Mouse (Mus musculus) small intestine, adult 2 months (tissue): ENCODE measurements around the gene Kif12.

ENCODE experiments used
- CTCF ChIP-seq: fragments of 200-500 bp; IDR thresholded peaks from 2 replicates; pipeline ENCODE4 v1.5.1; 2012; ENCODE audit warnings: low read depth, mild to moderate bottlenecking, control low read depth, inconsistent platforms, low read length, moderate library complexity, mixed read lengths; ENCODE audit not compliant: insufficient replicate concordance, insufficient read length; ENCODE audit errors: extremely low read depth
- POLR2A ChIP-seq: fragments of 200-500 bp; IDR thresholded peaks from 2 replicates; pipeline ENCODE4 v1.6.1; 2012; ENCODE audit warnings: low read depth, mild to moderate bottlenecking, control low read depth, inconsistent platforms, low read length, moderate library complexity

DNA sequence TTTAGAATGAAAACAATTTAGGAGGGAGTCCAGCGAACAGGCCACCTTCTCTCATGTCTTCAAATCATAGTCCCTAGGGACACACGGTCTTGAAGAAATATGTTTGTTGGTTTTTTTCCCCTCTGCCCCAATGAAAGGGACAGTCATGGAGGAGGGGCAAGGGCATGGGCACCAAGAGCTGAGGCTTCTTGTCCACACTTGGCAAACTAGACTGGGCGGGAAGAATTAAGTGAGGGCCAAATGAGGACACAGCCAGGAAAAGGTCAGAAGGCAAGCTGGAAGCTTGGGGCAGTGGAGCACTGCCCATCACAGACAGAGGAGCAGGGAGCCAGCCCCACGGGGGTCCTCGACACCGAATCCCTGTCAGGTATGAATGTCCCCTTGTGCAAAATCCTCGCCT lies 31.9 kb upstream of the Kif12 start:
- TF ChIP-seq POLR2A (no peak), CTCF (no peak)
